Mouse (Mus musculus): ENCODE measurements around the gene Dgat2. TPM values are rescaled to one million over a fixed set of nuclear protein-coding genes. Genes with fewer than 3 reads are reported as not detected.

Dgat2 gene
- total and polyA plus RNA-seq, 3 experiments = 1.6 to 2.8 (median 1.7) TPM

DNA sequence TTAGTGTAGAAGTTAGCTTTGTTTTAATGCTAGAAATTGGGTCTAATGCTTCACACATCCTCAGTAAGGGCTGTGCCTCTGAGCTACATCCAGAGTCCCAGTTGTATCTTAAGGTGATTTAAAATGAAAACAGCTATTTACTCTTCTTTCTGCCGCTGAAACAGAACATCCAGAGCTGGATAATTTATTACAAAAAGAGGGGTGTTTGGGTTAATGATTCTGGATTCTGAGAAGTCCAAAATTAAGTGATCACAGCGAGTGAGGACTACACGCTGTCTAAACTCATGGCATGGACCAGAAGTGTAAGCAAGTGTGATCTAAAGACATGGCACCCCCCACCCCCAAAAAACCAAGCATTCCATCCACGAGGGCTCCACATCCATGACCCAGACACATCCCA is 11.4 kb upstream of the Dgat2 start:
- Histone ChIP-seq H3K4me2 (ENCODE audit: insufficient read depth, low read depth, poor library complexity, severe bottlenecking) (no peak overlapping the region), H3K27me3 (replicated peaks) (peaks cover 5% of the 10 kb centered on the region), H3K27ac (ENCODE audit: insufficient read depth, low read depth) (no peak overlapping the region), H3K36me3 (replicated peaks in 1 of 2; ENCODE audit: control insufficient read depth in 1 of 2, insufficient read depth in 1 of 2, low read length in 1 of 2) (no peaks in the 10 kb centered on the region), H3K9me3 (replicated peaks; ENCODE audit: low read length) (peaks cover 4% of the 10 kb centered on the region), H3K4me3 (replicated peaks in 1 of 3; ENCODE audit: low read depth in 2 of 3, low read length in 2 of 3, poor library complexity in 1 of 3) (no peak overlapping the region), H3K4me1 (ENCODE audit: control insufficient read depth in 1 of 2, insufficient read depth in 2 of 2) (peaks cover 16 to 39% of the 10 kb centered on the region in 2 experiments), H3K9ac (ENCODE audit: insufficient read depth, low read depth) (no peak overlapping the region), H3K79me2 (replicated peaks; ENCODE audit: control insufficient read depth, extremely low read depth, insufficient read depth, poor library complexity, severe bottlenecking) (no peaks in the 10 kb centered on the region)
- no peak for DNase-seq (ENCODE audit: extremely low read depth)
- TF ChIP-seq ZKSCAN1 (IDR thresholded peaks at IDR 0.05; ENCODE audit: borderline replicate concordance, low read depth, low read length) (no peak), CHD1 (IDR thresholded peaks at IDR 0.05; ENCODE audit: low read depth, low read length) (no peak), MYC (IDR thresholded peaks at IDR 0.05; ENCODE audit: low read depth, low read length) (no peak), NRF1 (IDR thresholded peaks at IDR 0.05; ENCODE audit: low read depth, low read length) (no peak), JUND (conservative IDR thresholded peaks at IDR 0.05; ENCODE audit: low read depth, low read length) (no peak), ZNF384 (IDR thresholded peaks at IDR 0.05; ENCODE audit: low read depth, low read length) (no peak), PAX5 (IDR thresholded peaks at IDR 0.05; ENCODE audit: low read length) (no peak), BHLHE40 (IDR thresholded peaks at IDR 0.05; ENCODE audit: low read depth, low read length) (no peak), POLR2AphosphoS2 (IDR thresholded peaks at IDR 0.05; ENCODE audit: low read depth, low read length) (no peak), POLR2A (IDR thresholded peaks at IDR 0.05; ENCODE audit: low read depth, low read length) (no peak), MEF2A (IDR thresholded peaks at IDR 0.05; ENCODE audit: borderline replicate concordance, low read depth, low read length) (no peak), MAX (IDR thresholded peaks at IDR 0.05; ENCODE audit: low read length) (no peak), CHD2 (IDR thresholded peaks at IDR 0.05; ENCODE audit: low read length) (no peak), EP300 (IDR thresholded peaks at IDR 0.05; ENCODE audit: low read length) (no peak), IRF4 (IDR thresholded peaks at IDR 0.05; ENCODE audit: low read depth, low read length) (no peak), MAZ (IDR thresholded peaks at IDR 0.05; ENCODE audit: low read depth, low read length) (no peak), USF2 (conservative IDR thresholded peaks at IDR 0.05; ENCODE audit: low read depth, low read length) (no peak), SMC3 (IDR thresholded peaks at IDR 0.05; ENCODE audit: low read depth, low read length) (no peak), USF1 (IDR thresholded peaks at IDR 0.05; ENCODE audit: low read depth, low read length) (no peak)
- in situ Hi-C loops (cut with MboI; ENCODE audit: low pct_ligation_motif_present, low pct_unique_long_range_greater_than_20kb, low sequenced_read_pairs) = no loop called here
- dilution Hi-C loops (cut with MboI; ENCODE audit: extremely low pct_ligation_motif_present, extremely low pct_unique_long_range_greater_than_20kb, low sequenced_read_pairs) = no loop called here

- H3K27ac ChIP-seq (ENCODE audit: insufficient read depth, low read depth) = no peak overlapping the region
- no peak overlapping the region for H3K4me3 ChIP-seq (replicated peaks in 1 of 3; ENCODE audit: low read depth in 2 of 3, low read length in 2 of 3, poor library complexity in 1 of 3)
- no peak overlapping the region for H3K9ac ChIP-seq (ENCODE audit: insufficient read depth, low read depth)
- H3K4me2 ChIP-seq (ENCODE audit: insufficient read depth, low read depth, poor library complexity, severe bottlenecking) = 0 out of 2 replicates have a peak overlapping the region, but pooled peaks have one; percentile 14
- H3K4me1 ChIP-seq (ENCODE audit: control insufficient read depth in 1 of 2, insufficient read depth in 2 of 2) = peaks cover 18 to 45% of the 10 kb centered on the region in 2 experiments
- peaks cover 2% of the 10 kb centered on the region for H3K9me3 ChIP-seq (replicated peaks; ENCODE audit: low read length)
- TF ChIP-seq BHLHE40 (IDR thresholded peaks at IDR 0.05; ENCODE audit: low read depth, low read length) = no peak
- no peak for TF ChIP-seq MAFK (IDR thresholded peaks at IDR 0.05; ENCODE audit: insufficient replicate concordance, low read length)
- TF ChIP-seq ZC3H11A (IDR thresholded peaks at IDR 0.05; ENCODE audit: low read depth, low read length) = no peak
- no peak for TF ChIP-seq USF2 (conservative IDR thresholded peaks at IDR 0.05; ENCODE audit: low read depth, low read length)
- TF ChIP-seq POLR2A (IDR thresholded peaks at IDR 0.05; ENCODE audit: low read depth, low read length) = no peak
- TF ChIP-seq CTCF (conservative IDR thresholded peaks at IDR 0.05 in 1 of 2, IDR thresholded peaks at IDR 0.05 in 1 of 2; ENCODE audit: low read depth in 2 of 2, low read length in 2 of 2) = no peak
- no peak for TF ChIP-seq EP300 (IDR thresholded peaks at IDR 0.05; ENCODE audit: low read length)
- TF ChIP-seq ETS1 (conservative IDR thresholded peaks at IDR 0.05; ENCODE audit: low read depth, low read length) = 0 out of 2 replicates have a peak, but pooled peaks have one; percentile 14
- peak; percentile 17 for DNase-seq (ENCODE audit: extremely low read depth)
- H3K79me2 ChIP-seq (replicated peaks; ENCODE audit: control insufficient read depth, extremely low read depth, insufficient read depth, poor library complexity, severe bottlenecking) = no peaks in the 10 kb centered on the region
- peaks cover 4% of the 10 kb centered on the region for H3K27me3 ChIP-seq (replicated peaks)
- no peaks in the 10 kb centered on the region for H3K36me3 ChIP-seq (replicated peaks in 1 of 2; ENCODE audit: control insufficient read depth in 1 of 2, insufficient read depth in 1 of 2, low read length in 1 of 2)
- dilution Hi-C loops (cut with MboI; ENCODE audit: extremely low pct_ligation_motif_present, extremely low pct_unique_long_range_greater_than_20kb, low sequenced_read_pairs) (no loop called here), in situ Hi-C loops (cut with MboI; ENCODE audit: low pct_ligation_motif_present, low pct_unique_long_range_greater_than_20kb, low sequenced_read_pairs) (no loop called here)
Observed at GRCm38 (mm10) chr7:99191411-99191810, 8.9 kb upstream of the Dgat2 start.

All from CH12.LX (cell line).